In the genomic region with DNA sequence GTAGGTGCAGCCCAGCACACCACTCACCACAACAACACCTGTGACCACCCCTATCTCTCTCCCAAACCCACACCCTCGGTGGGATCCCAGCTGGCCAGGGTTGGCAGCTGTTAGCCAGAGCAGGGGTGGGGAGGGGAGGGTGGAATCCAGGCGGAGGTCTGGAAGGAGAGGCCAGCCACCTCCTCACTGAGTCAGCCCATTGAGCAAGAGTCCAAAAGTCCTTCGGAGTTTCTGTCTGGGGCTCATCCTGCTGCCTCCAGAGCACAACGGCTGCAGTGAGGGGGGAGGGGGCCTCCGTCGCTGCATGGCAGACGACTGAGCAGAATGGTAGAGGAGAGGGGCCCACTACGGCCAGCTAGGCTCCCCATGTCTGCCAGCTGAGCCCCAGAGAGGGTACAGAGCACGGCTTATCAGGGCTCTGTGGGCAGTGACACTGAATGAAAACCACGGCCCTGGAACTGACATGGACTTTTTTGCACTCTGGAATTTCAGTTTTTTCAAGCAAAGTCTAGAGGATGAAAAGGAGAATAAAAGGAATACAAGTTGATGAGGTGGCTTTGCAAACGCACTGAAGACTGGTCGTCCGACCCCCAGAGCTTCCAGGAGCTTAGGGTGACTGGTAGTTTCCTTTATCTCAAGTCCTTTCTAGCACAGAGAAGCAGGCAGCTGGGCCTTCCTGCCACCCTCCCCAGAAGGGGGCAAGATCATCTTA, we compare ENCODE assay signal across 9 mouse cellular contexts. TPM values are rescaled to one million over a fixed set of nuclear protein-coding genes. Genes with fewer than 3 reads are reported as not detected.
DNase-seq lines count a peak whose midpoint lies in the region; ATAC-seq lines count a peak whose summit lies in the region.
"Had no signal": no experiment of that assay in that cellular context is flagged by ENCODE, and none has a peak within 500 bp of the region (broad histone marks: within the 10 kb centered on the region; RNA-seq: fewer than 3 reads in every experiment).

No protein-coding gene starts in this region.

- no peak for ATAC-seq in embryonic facial prominence, embryonic 13.5 days (ENCODE audit: insufficient number of reproducible peaks, insufficient read depth, low FRiP score, low TSS enrichment, low read depth)
- peak; percentile 67 for ATAC-seq in kidney, embryonic 16.5 days (ENCODE audit: low FRiP score, low TSS enrichment)
- peak; percentile 34; the same call in 1 of the 2 replicates for ATAC-seq in midbrain, embryonic 12.5 days (ENCODE audit: low FRiP score, low read depth)

- no peak for DNase-seq in heart, embryonic 10.5 days (ENCODE audit: low spot score)
- no peak for DNase-seq in heart, adult 9 months (ENCODE audit: low spot score in 2 of 2)
- DNase-seq in left cerebral cortex, postnatal 10 days (ENCODE audit: extremely low spot score in 1 of 2, low spot score in 2 of 2), result no peak
- DNase-seq in spleen, adult 18-20 months, result no peak
- no peak for DNase-seq in layer of hippocampus, adult 8-10 months (ENCODE audit: low spot score in 2 of 2)

- peaks cover 63% of the 10 kb centered on the region for H3K27me3 ChIP-seq in heart, embryonic 10.5 days (ENCODE audit: insufficient read depth, poor library complexity, severe bottlenecking)
- no peaks in the 10 kb centered on the region for H3K27me3 ChIP-seq in embryonic facial prominence, embryonic 13.5 days
- H3K27me3 ChIP-seq in kidney, embryonic 16.5 days (ENCODE audit: insufficient read depth, low read length), result no peaks in the 10 kb centered on the region
- H3K27me3 ChIP-seq in midbrain, embryonic 12.5 days, result peaks cover 60% of the 10 kb centered on the region

- intact Hi-C loops in left cerebral cortex, postnatal 10 days (cut with DNase I), result no loop called here

- peak overlapping the region; percentile 77 for H3K9ac ChIP-seq in embryonic facial prominence, embryonic 13.5 days
- H3K9ac ChIP-seq in kidney, embryonic 16.5 days (replicated peaks; ENCODE audit: low read length), result 0 out of 2 replicates have a peak overlapping the region, but pooled peaks have one; percentile 50
- peak overlapping the region; percentile 29; the same call in 1 of the 2 replicates for H3K9ac ChIP-seq in midbrain, embryonic 12.5 days (replicated peaks)

- WGBS in heart, embryonic 10.5 days, result 9% methylated on average over 13 of the region's 13 CpGs
- WGBS in embryonic facial prominence, embryonic 13.5 days, result 19% methylated on average over 13 of the region's 13 CpGs
- 16% methylated on average over 13 of the region's 13 CpGs for WGBS in kidney, embryonic 16.5 days
- 10% methylated on average over 13 of the region's 13 CpGs for WGBS in midbrain, embryonic 12.5 days

- H3K36me3 ChIP-seq in heart, embryonic 10.5 days, result peaks cover 6% of the 10 kb centered on the region; the same call in 1 of the 2 replicates
- peaks cover 40% of the 10 kb centered on the region for H3K36me3 ChIP-seq in embryonic facial prominence, embryonic 13.5 days
- H3K36me3 ChIP-seq in kidney, embryonic 16.5 days (ENCODE audit: insufficient read depth, low read length), result peaks cover 9% of the 10 kb centered on the region; the same call in 1 of the 2 replicates
- H3K36me3 ChIP-seq in midbrain, embryonic 12.5 days, result peaks cover 34% of the 10 kb centered on the region
- H3K36me3 ChIP-seq: G1E had no signal

- peaks cover 52% of the 10 kb centered on the region for H3K4me1 ChIP-seq in heart, embryonic 10.5 days
- H3K4me1 ChIP-seq in embryonic facial prominence, embryonic 13.5 days, result peaks cover 59% of the 10 kb centered on the region
- H3K4me1 ChIP-seq in kidney, embryonic 16.5 days (ENCODE audit: insufficient read depth, low read length), result peaks cover 47% of the 10 kb centered on the region
- H3K4me1 ChIP-seq in midbrain, embryonic 12.5 days, result peaks cover 57% of the 10 kb centered on the region

- peak overlapping the region; percentile 71 for H3K27ac ChIP-seq in heart, embryonic 10.5 days
- H3K27ac ChIP-seq in embryonic facial prominence, embryonic 13.5 days, result peak overlapping the region; percentile 79
- peak overlapping the region; percentile 85 for H3K27ac ChIP-seq in kidney, embryonic 16.5 days (ENCODE audit: low read length)
- peak overlapping the region; percentile 36 for H3K27ac ChIP-seq in midbrain, embryonic 12.5 days (replicated peaks)

- H3K9me3 ChIP-seq in heart, embryonic 10.5 days, result no peaks in the 10 kb centered on the region
- no peaks in the 10 kb centered on the region for H3K9me3 ChIP-seq in embryonic facial prominence, embryonic 13.5 days
- no peaks in the 10 kb centered on the region for H3K9me3 ChIP-seq in kidney, embryonic 16.5 days (ENCODE audit: low read length)
- H3K9me3 ChIP-seq in midbrain, embryonic 12.5 days, result no peaks in the 10 kb centered on the region
- H3K9me3 ChIP-seq: G1E had no signal

- H3K4me2 ChIP-seq in embryonic facial prominence, embryonic 13.5 days, result peak overlapping the region; percentile 75
- peak overlapping the region; percentile 87 for H3K4me2 ChIP-seq in kidney, embryonic 16.5 days (replicated peaks; ENCODE audit: low read depth, low read length)
- H3K4me2 ChIP-seq in midbrain, embryonic 12.5 days (replicated peaks), result peak overlapping the region; percentile 29

- peak overlapping the region; percentile 13; the same call in 1 of the 2 replicates for H3K4me3 ChIP-seq in heart, embryonic 10.5 days
- H3K4me3 ChIP-seq in embryonic facial prominence, embryonic 13.5 days, result peak overlapping the region; percentile 64
- H3K4me3 ChIP-seq in kidney, embryonic 16.5 days (ENCODE audit: low read length), result peak overlapping the region; percentile 9; the same call in 1 of the 2 replicates
- no peak overlapping the region for H3K4me3 ChIP-seq in midbrain, embryonic 12.5 days

RNA-seq across cellular contexts. Expression of gene Inava, which starts 5.6 kb away (rescaled TPM):
- 2.5 and 7.9 TPM in 2 replicates for polyA plus RNA-seq in heart, embryonic 10.5 days (2016; fragmentation: Nextera tagmentation; extraction: Ambion mirVana)
- 18.7 and 22.7 TPM in 2 replicates for polyA plus RNA-seq in embryonic facial prominence, embryonic 13.5 days (2015; fragmentation: Nextera tagmentation; extraction: Ambion mirVana)
- 20.2 and 22.2 TPM in 2 replicates for polyA plus RNA-seq in kidney, embryonic 16.5 days (2015; fragmentation: Nextera tagmentation; extraction: Ambion mirVana)
- 10.9 and 13.9 TPM in 2 replicates for polyA plus RNA-seq in midbrain, embryonic 12.5 days (2016; fragmentation: Nextera tagmentation; extraction: Ambion mirVana)
- 1 to 10 TPM; 3.7 to 4.4 TPM for total RNA-seq in left cerebral cortex, postnatal 10 days (2021)
- 1 to 10 TPM; 2.3 to 3.7 (median 3.0) TPM for total RNA-seq in layer of hippocampus, adult 8-10 months (2022)

RNA-seq across cellular contexts. Expression of gene Mroh3, which starts 15.9 kb away (rescaled TPM):
- 0.11 TPM in 1 of 2 replicates, not detected in the other for polyA plus RNA-seq in heart, embryonic 10.5 days (2016; fragmentation: Nextera tagmentation; extraction: Ambion mirVana)
- 0.22 and 0.67 TPM in 2 replicates for polyA plus RNA-seq in embryonic facial prominence, embryonic 13.5 days (2015; fragmentation: Nextera tagmentation; extraction: Ambion mirVana)
- 0.17 and 0.40 TPM in 2 replicates for polyA plus RNA-seq in kidney, embryonic 16.5 days (2015; fragmentation: Nextera tagmentation; extraction: Ambion mirVana)
- 0.38 and 0.43 TPM in 2 replicates for polyA plus RNA-seq in midbrain, embryonic 12.5 days (2016; fragmentation: Nextera tagmentation; extraction: Ambion mirVana)
- total RNA-seq in left cerebral cortex, postnatal 10 days (2021), result 1 to 10 TPM in 1 of 2 experiments, under 1 TPM in 1; 0.97 to 1.2 TPM
- 1 to 10 TPM in 2 of 4 experiments, under 1 TPM in 2; 0.71 to 3.1 (median 2.0) TPM for total RNA-seq in layer of hippocampus, adult 8-10 months (2022)
- polyA plus RNA-seq: G1E had no signal

RNA-seq across cellular contexts. Expression of gene Gpr25, which starts 32.2 kb away (rescaled TPM):
- polyA plus RNA-seq in heart, embryonic 10.5 days (2016; fragmentation: Nextera tagmentation; extraction: Ambion mirVana), result not detected in 2 replicates
- 0.21 TPM in 1 of 2 replicates, not detected in the other for polyA plus RNA-seq in embryonic facial prominence, embryonic 13.5 days (2015; fragmentation: Nextera tagmentation; extraction: Ambion mirVana)
- not detected in 2 replicates for polyA plus RNA-seq in kidney, embryonic 16.5 days (2015; fragmentation: Nextera tagmentation; extraction: Ambion mirVana)
- polyA plus RNA-seq in midbrain, embryonic 12.5 days (2016; fragmentation: Nextera tagmentation; extraction: Ambion mirVana), result not detected in 2 replicates
- total RNA-seq in left cerebral cortex, postnatal 10 days (2021), result 1 to 10 TPM; 7.4 to 9.0 TPM
- 1 to 10 TPM; 3.2 to 6.6 (median 3.9) TPM for total RNA-seq in layer of hippocampus, adult 8-10 months (2022)
- total RNA-seq: G1E had no signal
- polyA plus RNA-seq: G1E had no signal

Comparison
In these comparisons a context has a peak if more than half of its experiments do, and no peak if none do; other contexts are left out.
1. H3K4me2 ChIP-seq: peak in every context shown above with its lines; median percentile 87 in kidney, embryonic 16.5 days; 75 in embryonic facial prominence, embryonic 13.5 days; 29 in midbrain, embryonic 12.5 days.